Mouse (Mus musculus): ENCODE data around the gene Fbrs.

- TF ChIP-seq POLR2A (IDR thresholded peaks at IDR 0.05; ENCODE audit: extremely low read depth, insufficient read depth, low read length) (no peak), CTCF (IDR thresholded peaks at IDR 0.05; ENCODE audit: extremely low read depth, insufficient read depth, low read length) (no peak)
These were observed 40.3 kb downstream of the Fbrs start, which contains the start of gene Gm42715 for GRCm38 (mm10) chr7:127519284-127519683.

Data from cortical plate, adult 2 months (tissue).